Mouse (Mus musculus): ENCODE results near the gene Ccr5. TPM values are rescaled to one million over a fixed set of nuclear protein-coding genes. Genes with fewer than 3 reads are reported as not detected.
"Not testable (repeated sequence)": the region's sequence is repeated elsewhere in the genome, so short reads cannot be mapped to it uniquely, and the experiment has no call there.

The Ccr5 gene
- polyA plus RNA-seq, 1 experiment, result 0.77 TPM

DNA sequence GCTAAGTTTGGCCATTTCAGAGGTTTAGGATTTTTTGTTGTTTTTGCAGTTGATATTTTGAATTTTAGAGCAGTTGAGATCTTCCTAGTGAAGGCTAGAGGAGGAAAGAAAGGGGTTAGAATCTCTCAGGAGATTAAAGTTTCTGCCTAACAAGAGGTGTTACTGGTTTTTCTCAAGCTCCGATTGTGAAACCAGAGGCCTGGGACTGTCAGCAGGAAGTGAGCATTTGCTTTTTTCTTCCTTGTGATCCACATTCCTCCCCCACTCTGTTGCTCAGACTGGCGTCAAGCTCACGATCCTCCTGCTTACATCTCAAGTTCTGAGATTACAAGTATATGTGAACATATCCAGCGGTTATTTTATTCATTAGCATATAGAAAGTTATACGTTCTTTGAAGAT is 5.0 kb downstream of the Ccr5 start:
- no peak for TF ChIP-seq CTCF (IDR thresholded peaks at IDR 0.05; ENCODE audit: control insufficient read depth, insufficient read depth, low read length)
- TF ChIP-seq POLR2A (IDR thresholded peaks at IDR 0.05; ENCODE audit: borderline replicate concordance, control insufficient read depth, low read depth, low read length), result no peak
- 20% methylated on average over 5 of the region's 5 CpGs for WGBS
- Histone ChIP-seq H3K27ac (ENCODE audit: control insufficient read depth, insufficient read depth, low read depth, low read length, poor library complexity) (no peak overlapping the region), H3K4me1 (ENCODE audit: control insufficient read depth, insufficient read depth, low read length) (peaks cover 1% of the 10 kb centered on the region; the same call in 1 of the 2 replicates), H3K4me3 (replicated peaks; ENCODE audit: control insufficient read depth, low read depth, low read length) (no peak overlapping the region)

DNA sequence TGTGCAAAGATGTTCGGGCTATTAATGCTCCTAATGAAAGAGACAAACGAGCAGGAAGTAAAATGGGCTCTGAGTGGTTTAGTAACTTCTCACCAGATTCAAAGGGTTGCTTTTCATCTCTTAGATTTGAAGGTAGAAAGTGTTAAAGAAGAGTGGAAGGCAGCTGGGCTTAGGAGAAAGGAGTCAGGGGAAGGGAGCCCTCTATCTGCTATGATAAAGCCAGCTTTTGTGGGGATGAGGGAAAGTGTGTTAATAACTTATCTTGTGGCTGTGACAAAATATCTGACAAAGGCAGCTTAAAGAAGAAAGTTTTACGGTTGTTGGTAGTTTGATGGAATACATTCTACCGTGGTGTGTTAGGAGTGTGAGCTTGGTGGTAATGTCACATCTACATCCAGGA is 6.1 kb downstream of the Ccr5 start:
- Histone ChIP-seq H3K4me1 (ENCODE audit: control insufficient read depth, insufficient read depth, low read length) (peaks cover 1% of the 10 kb centered on the region; the same call in 1 of the 2 replicates), H3K27ac (ENCODE audit: control insufficient read depth, insufficient read depth, low read depth, low read length, poor library complexity) (no peak overlapping the region), H3K4me3 (replicated peaks; ENCODE audit: control insufficient read depth, low read depth, low read length) (no peak overlapping the region)
- TF ChIP-seq CTCF (IDR thresholded peaks at IDR 0.05; ENCODE audit: control insufficient read depth, insufficient read depth, low read length) (no peak), POLR2A (IDR thresholded peaks at IDR 0.05; ENCODE audit: borderline replicate concordance, control insufficient read depth, low read depth, low read length) (no peak)
- 33% methylated on average over 4 of the region's 4 CpGs for WGBS

DNA sequence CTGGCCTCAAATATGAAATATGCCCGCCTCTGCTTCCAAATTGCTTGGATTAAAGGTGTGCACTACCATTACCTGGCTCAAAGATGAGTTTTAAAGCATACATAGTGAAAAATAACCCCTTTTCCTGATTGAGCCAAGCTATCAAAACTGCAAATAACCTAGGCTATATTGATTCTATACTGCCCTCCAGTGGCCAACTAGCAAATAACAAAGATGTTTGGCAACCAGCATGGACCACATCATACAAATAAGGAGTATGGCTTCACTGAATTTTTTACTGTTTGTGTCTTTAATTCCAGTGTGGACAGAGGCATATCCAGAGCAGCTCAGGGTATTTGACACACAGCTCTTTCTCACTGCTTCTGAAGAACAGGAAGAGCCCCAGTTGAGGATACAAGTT is 7.0 kb downstream of the Ccr5 start:
- H3K4me3 ChIP-seq (replicated peaks; ENCODE audit: control insufficient read depth, low read depth, low read length), result no peak overlapping the region
- H3K4me1 ChIP-seq (ENCODE audit: control insufficient read depth, insufficient read depth, low read length), result peaks cover 1% of the 10 kb centered on the region; the same call in 1 of the 2 replicates
- no peak overlapping the region for H3K27ac ChIP-seq (ENCODE audit: control insufficient read depth, insufficient read depth, low read depth, low read length, poor library complexity)
- WGBS, result 3% methylated on average over 1 of the region's 1 CpGs
- TF ChIP-seq POLR2A (IDR thresholded peaks at IDR 0.05; ENCODE audit: borderline replicate concordance, control insufficient read depth, low read depth, low read length), result no peak
- 0 out of 2 replicates have a peak, but pooled peaks have one; percentile 17 for TF ChIP-seq CTCF (IDR thresholded peaks at IDR 0.05; ENCODE audit: control insufficient read depth, insufficient read depth, low read length)

DNA sequence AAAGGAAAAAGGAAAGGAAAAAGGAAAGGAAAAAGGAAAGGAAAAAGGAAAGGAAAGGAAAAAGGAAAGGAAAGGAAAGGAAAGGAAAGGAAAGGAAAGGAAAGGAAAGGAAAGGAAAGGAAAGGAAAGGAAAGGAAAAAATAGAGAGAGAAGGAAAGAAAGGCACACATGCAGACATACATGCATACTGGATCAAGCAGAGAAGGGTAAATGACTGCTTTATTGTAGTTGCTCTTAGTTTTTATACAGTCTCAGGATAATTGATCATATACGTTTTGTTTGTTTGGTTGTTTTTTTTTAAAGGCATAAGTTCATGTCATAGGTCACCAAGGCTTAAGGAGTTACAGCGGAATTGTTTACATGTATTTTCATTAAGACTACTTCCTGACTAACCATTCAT is 11.6 kb downstream of the Ccr5 start:
- H3K27ac ChIP-seq (ENCODE audit: control insufficient read depth, insufficient read depth, low read depth, low read length, poor library complexity); H3K4me3 ChIP-seq (replicated peaks; ENCODE audit: control insufficient read depth, low read depth, low read length); H3K4me1 ChIP-seq (ENCODE audit: control insufficient read depth, insufficient read depth, low read length): not testable (repeated sequence)
- WGBS, result 84% methylated on average over 2 of the region's 2 CpGs

DNA sequence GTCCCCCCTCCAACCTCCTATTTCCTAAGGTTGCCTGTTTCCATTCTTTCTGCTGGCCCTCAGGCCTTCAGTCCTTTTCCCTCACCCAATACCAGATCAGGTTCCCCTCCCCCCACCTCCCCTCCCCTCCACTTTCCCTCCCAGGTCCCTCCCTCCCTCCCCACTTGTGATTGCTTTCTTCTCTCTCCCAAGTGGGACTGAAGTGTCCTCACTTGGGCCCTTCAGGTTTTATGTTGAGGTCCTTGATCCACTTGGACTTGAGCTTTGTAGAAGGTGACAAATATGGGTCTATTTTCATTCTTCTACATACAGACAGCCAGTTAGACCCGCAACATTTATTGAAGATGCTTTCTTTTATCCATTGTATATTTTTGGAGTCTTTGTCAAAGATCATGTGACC is 13.6 kb downstream of the Ccr5 start:
- not testable (repeated sequence) for H3K27ac ChIP-seq (ENCODE audit: control insufficient read depth, insufficient read depth, low read depth, low read length, poor library complexity)

DNA sequence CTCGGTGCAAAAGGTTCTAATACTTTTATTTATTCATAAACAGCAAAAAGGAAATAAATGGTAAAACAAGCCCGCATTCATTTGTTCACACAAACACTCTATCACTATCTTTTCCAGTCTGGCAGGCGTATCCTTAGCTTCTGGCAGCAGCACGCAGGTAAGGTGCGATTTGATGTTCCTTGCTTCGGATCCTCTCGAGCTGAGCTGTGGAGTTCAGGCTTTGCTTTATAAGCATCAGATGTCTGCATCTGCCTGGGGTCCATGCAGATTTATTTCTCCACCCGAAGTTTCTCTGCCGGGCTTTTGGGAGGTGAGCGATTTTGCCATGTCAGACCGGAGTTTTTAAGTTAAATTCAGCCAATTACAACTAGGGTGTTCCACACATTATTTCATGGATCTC is 16.3 kb downstream of the Ccr5 start:
- Histone ChIP-seq H3K4me1 (ENCODE audit: control insufficient read depth, insufficient read depth, low read length) (no peaks in the 10 kb centered on the region; the same call in 1 of the 2 replicates), H3K4me3 (replicated peaks; ENCODE audit: control insufficient read depth, low read depth, low read length) (no peak overlapping the region), H3K27ac (ENCODE audit: control insufficient read depth, insufficient read depth, low read depth, low read length, poor library complexity) (peak overlapping the region; percentile 57)
- WGBS, result 60% methylated on average over 11 of the region's 11 CpGs
- no peak for TF ChIP-seq POLR2A (IDR thresholded peaks at IDR 0.05; ENCODE audit: borderline replicate concordance, control insufficient read depth, low read depth, low read length)
- no peak for TF ChIP-seq CTCF (IDR thresholded peaks at IDR 0.05; ENCODE audit: control insufficient read depth, insufficient read depth, low read length)

More for the DNA sequence above, 13.6 kb downstream of the Ccr5 start:
- not testable (repeated sequence) for H3K4me3 ChIP-seq (replicated peaks; ENCODE audit: control insufficient read depth, low read depth, low read length); H3K4me1 ChIP-seq (ENCODE audit: control insufficient read depth, insufficient read depth, low read length)
- 97% methylated on average over 1 of the region's 1 CpGs for WGBS

DNA sequence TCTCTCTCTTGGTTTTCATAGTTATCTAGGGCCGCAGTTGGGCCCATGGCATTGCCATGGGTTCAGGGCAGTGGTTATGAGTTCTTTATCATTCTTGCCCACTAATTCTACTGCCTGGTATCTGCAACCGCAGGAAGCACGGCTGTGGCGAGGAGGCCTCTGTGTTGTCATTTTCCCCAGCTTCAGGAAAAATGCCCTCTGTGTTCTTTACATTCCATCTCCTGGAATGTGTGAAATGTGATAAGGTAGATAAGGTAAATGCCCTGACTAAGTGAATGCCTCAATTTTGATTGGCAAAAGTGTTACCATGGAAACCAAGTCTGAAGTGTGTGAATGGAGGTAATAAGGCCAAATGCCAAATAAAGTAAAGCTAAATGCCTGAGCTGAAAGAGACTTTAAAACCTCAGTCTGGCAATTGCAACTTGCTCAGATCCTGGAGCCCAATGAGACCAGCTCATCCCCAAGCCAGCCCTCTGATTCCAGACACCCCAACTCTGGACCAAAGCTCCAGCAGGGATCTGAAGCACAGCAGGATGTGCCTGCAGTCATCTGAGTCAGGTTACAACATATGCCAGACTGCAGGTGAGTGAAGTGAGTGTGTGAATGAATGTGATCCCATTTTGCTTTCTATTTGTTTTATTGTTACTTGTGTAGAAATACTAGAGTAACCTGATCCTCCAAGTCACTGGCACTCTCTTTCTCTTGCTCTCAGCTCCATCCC is 16.9 kb downstream of the Ccr5 start:
- no peak overlapping the region for H3K4me3 ChIP-seq (replicated peaks; ENCODE audit: control insufficient read depth, low read depth, low read length)
- 31% methylated on average over 4 of the region's 4 CpGs for WGBS
- TF ChIP-seq CTCF (IDR thresholded peaks at IDR 0.05; ENCODE audit: control insufficient read depth, insufficient read depth, low read length), result no peak
- TF ChIP-seq POLR2A (IDR thresholded peaks at IDR 0.05; ENCODE audit: borderline replicate concordance, control insufficient read depth, low read depth, low read length), result no peak
- H3K27ac ChIP-seq (ENCODE audit: control insufficient read depth, insufficient read depth, low read depth, low read length, poor library complexity), result peak overlapping the region; percentile 16; the same call in 1 of the 2 replicates
- no peaks in the 10 kb centered on the region; the same call in 1 of the 2 replicates for H3K4me1 ChIP-seq (ENCODE audit: control insufficient read depth, insufficient read depth, low read length)

DNA sequence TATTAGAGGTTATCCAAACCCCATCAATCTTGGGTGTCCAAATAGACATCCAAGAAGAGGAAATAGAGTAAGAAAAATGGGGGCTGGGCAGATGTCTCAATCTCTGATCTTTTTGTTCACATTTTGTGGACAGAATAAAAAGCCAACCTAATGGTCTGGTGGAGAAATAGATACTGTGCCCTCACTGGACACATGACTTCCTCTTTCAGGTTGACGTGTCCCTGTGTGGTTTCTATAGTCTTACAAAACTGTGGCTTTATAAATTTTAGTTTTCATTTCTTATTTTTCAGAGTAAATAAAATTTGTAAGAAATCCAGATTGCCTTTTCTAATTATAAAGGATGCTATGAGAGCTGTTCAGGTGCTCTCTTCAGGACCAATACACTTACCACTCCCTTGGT is 22.3 kb downstream of the Ccr5 start:
- H3K4me3 ChIP-seq (replicated peaks; ENCODE audit: control insufficient read depth, low read depth, low read length), result no peak overlapping the region
- no peaks in the 10 kb centered on the region; the same call in 1 of the 2 replicates for H3K4me1 ChIP-seq (ENCODE audit: control insufficient read depth, insufficient read depth, low read length)
- H3K27ac ChIP-seq (ENCODE audit: control insufficient read depth, insufficient read depth, low read depth, low read length, poor library complexity), result no peak overlapping the region
- TF ChIP-seq CTCF (IDR thresholded peaks at IDR 0.05; ENCODE audit: control insufficient read depth, insufficient read depth, low read length), result no peak
- 0% methylated on average over 1 of the region's 1 CpGs for WGBS

DNA sequence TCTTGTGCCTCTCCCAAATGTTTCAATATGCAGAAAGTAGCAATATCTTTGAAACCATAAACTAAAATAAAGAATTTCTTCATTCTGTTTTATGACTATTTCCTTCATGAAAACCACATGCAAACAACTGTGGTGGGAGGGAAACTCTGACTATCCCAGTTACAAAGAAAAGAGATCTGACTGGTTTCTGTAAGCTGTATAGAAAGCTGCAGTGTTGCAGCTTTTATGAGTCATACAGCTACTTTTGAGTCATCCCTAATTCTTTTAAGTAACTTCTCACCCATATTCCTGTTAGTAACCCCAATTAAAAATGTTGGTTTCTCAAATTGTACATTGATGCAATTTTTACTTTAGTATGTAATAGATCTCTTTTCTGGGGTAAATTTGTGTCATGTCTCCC is 25.0 kb downstream of the Ccr5 start:
- no peak overlapping the region for H3K27ac ChIP-seq (ENCODE audit: control insufficient read depth, insufficient read depth, low read depth, low read length, poor library complexity)

More for the DNA sequence above, 25.0 kb downstream of the Ccr5 start:
- TF ChIP-seq CTCF (IDR thresholded peaks at IDR 0.05; ENCODE audit: control insufficient read depth, insufficient read depth, low read length) (no peak), POLR2A (IDR thresholded peaks at IDR 0.05; ENCODE audit: borderline replicate concordance, control insufficient read depth, low read depth, low read length) (no peak)
- H3K4me3 ChIP-seq (replicated peaks; ENCODE audit: control insufficient read depth, low read depth, low read length), result no peak overlapping the region
- H3K4me1 ChIP-seq (ENCODE audit: control insufficient read depth, insufficient read depth, low read length), result no peaks in the 10 kb centered on the region; the same call in 1 of the 2 replicates

Other genes with a start within 250 kb of the Ccr5 start
- 4.8 and 12.0 TPM in 2 replicates for gene Ccr1, start 152.9 kb upstream of the Ccr5 start, polyA plus RNA-seq (2011; ENCODE audit: insufficient read depth, insufficient read length, low replicate concordance, missing spikeins)
- gene Ccr1l1, start 143.1 kb upstream of the Ccr5 start, polyA plus RNA-seq (2011; ENCODE audit: insufficient read depth, insufficient read length, low replicate concordance, missing spikeins), result not detected in 2 replicates
- gene Ccr3, start 99.6 kb upstream of the Ccr5 start, polyA plus RNA-seq (2011; ENCODE audit: insufficient read depth, insufficient read length, low replicate concordance, missing spikeins), result 4.4 and 10.1 TPM in 2 replicates
- gene Ccr2, start 19.6 kb upstream of the Ccr5 start, polyA plus RNA-seq (2011; ENCODE audit: insufficient read depth, insufficient read length, low replicate concordance, missing spikeins), result 10.1 and 21.5 TPM in 2 replicates
- 2.2 and 3.7 TPM in 2 replicates for gene 2010315B03Rik, start 191.2 kb downstream of the Ccr5 start, polyA plus RNA-seq (2011; ENCODE audit: insufficient read depth, insufficient read length, low replicate concordance, missing spikeins)